Mouse (Mus musculus) adrenal gland, postnatal 10 days (tissue): ENCODE data around the gene Gm266. TPM values are rescaled to one million over a fixed set of nuclear protein-coding genes. Genes with fewer than 3 reads are reported as not detected.

Source experiments
- DNase-seq: peaks from one replicate; pipeline ENCODE4 v3.0.0; 2021; ENCODE audit warnings: mixed read lengths
- total RNA-seq, 2 experiments: library from RNA; stranded (reverse); gene quantifications; 2 replicates each; pipeline ENCODE4 v1.2.3; 2021

Gene Gm266
- total RNA-seq, 2 experiments from 2014 or later: 1.0 to 1.1 TPM

GRCm38 (mm10) chr12:111434745-111435327 lies 50.8 kb downstream of the Gm266 start:
- peak; percentile 55 for DNase-seq

Other genes with a start within 250 kb of the Gm266 start
- gene Amn, start 214.7 kb downstream of the Gm266 start, total RNA-seq: under 1 TPM in 1 of 2 experiments, not detected in 1; 0.27 TPM
- gene Cdc42bpb, start 108.1 kb downstream of the Gm266 start, total RNA-seq: 100 to 1,000 TPM; 103 to 118 TPM
- gene Lbhd2, start 79.0 kb downstream of the Gm266 start, total RNA-seq: under 1 TPM in 1 of 2 experiments, not detected in 1; 0.48 TPM
- 1 to 10 TPM; 5.1 to 6.7 TPM for gene Exoc3l4, start 68.8 kb downstream of the Gm266 start, total RNA-seq
- 10 to 100 TPM; 15.0 to 18.5 TPM for gene Tnfaip2, start 43.4 kb downstream of the Gm266 start, total RNA-seq
- 100 to 1,000 TPM; 300 to 322 TPM for gene Eif5, start 52.2 kb upstream of the Gm266 start, total RNA-seq
- 10 to 100 TPM; 84.9 to 94.1 TPM for gene Mark3, start 88.7 kb upstream of the Gm266 start, total RNA-seq
- 10 to 100 TPM; 46.2 to 53.1 TPM for gene Ckb, start 186.5 kb upstream of the Gm266 start, total RNA-seq
- 10 to 100 TPM in 1 of 2 experiments, 1 to 10 TPM in 1; 9.5 to 11.3 TPM for gene Trmt61a, start 192.3 kb upstream of the Gm266 start, total RNA-seq
- gene Bag5, start 227.4 kb upstream of the Gm266 start, total RNA-seq: 10 to 100 TPM; 32.1 to 35.4 TPM
- 10 to 100 TPM; 69.0 to 72.8 TPM for gene Apopt1, start 227.4 kb upstream of the Gm266 start, total RNA-seq